Mouse (Mus musculus): ENCODE measurements around the gene Tsc22d1.
A peak's percentile ranks its signal among the peaks of the same experiment; 100 is the strongest.

Gene Tsc22d1

DNA sequence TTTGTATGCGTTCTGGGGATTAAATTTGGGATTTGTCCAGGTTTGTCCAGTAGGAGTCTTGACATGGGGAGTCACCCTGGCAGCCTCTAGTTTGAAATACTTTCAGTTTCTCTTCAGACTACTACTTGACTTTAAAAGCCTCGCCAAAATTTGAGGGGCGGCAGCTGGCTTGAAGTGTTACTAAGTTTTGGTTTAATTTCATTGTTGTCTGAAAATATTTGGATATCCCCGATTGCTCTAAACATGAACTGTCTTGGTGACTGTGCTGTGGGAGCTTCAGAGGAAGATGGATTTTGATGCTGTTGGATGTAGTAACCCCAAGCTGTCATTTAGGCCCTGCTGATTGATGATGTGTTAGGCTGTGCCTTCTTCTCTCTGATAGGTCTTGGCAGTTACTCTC is 34.2 kb downstream of the Tsc22d1 start:
- DNase-seq = no peak

DNA sequence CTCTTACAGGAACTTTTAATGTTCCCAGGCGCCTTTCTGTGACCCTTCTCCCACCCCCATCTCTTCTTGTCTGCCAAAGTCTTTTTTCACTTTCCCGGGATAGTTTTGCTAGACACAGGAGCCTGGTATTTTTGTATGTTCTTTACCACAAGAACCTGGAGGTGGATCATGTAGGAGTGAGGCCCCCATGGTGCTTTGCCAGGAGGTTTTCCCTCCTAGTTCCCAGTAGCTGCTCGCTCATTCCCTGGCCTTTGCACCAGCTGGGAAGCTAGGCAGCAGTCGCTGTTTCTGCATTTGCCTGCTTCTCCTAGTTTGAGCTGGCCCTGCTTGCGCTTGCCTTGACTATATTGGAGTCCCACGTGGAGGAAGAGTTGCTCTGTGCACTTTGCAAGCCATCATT is 36.2 kb downstream of the Tsc22d1 start:
- DNase-seq = no peak

DNA sequence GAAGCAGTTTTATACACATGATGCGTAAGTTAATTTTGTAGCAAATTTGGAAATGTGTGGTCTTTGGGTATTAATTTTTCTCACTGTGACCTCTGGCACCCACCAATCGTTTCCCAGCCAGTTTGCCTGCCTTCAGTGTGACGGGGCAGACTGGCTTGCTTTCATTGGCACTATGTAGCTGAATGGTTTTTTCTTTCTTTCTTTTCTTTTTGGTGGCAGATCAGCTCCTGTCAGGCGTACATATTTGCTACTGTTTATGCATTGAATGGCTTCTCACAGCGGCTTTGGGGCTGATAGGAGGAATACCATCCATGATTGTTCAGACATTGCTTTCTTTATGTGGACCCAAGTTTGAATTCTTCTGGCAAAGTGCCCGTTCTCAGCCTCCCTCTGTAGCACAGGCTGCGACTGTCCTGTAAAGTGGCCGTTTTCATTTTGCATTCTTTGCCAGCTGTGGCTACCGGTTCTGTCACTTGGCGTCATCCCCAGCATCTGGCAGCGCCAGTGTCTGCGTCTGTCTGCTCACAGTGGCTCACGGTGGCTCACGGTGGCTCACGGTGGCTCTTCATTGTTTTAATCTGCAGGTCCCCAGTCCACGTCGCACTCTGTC is 38.1 kb downstream of the Tsc22d1 start:
- DNase-seq = no peak

DNA sequence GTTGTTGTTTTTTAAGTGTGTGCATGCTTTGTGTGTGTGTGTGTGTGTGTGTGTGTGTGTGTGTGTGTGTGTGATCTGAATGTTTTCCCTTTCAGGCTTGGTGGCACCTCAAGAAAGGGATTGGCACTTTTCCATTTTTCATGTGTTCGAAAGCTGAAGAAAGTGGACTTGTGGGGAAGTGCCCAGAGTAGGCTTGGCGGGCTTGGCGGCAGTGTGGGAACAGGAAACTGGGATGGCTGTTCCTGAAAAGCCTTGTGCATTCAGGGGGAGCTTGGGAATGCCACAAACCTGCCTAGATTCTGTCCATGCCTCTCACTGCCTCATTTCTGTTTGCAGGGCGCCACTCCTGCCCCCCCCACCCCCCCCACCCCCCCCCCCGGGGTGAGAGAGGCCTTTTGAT is 39.9 kb downstream of the Tsc22d1 start:
- DNase-seq = no peak

DNA sequence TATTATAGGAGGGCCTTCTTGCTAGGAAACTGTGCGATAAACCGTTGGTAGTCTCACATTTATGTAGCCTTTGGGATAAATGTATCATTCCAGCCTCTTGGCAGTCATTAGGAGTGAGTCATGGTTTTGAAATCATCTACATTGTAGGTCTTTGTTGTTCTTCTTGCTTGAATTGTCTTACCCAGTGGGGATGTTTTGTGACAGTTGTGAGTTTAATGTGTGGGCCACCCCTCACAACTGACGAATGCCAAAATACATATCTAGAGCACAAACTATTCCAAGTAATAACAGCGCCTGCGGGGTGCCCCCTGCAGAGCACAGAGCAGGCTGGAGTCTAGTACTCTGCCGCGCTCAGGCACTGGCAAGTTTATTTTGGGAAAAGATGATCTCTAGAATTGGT is 40.4 kb downstream of the Tsc22d1 start:
- DNase-seq = no peak

DNA sequence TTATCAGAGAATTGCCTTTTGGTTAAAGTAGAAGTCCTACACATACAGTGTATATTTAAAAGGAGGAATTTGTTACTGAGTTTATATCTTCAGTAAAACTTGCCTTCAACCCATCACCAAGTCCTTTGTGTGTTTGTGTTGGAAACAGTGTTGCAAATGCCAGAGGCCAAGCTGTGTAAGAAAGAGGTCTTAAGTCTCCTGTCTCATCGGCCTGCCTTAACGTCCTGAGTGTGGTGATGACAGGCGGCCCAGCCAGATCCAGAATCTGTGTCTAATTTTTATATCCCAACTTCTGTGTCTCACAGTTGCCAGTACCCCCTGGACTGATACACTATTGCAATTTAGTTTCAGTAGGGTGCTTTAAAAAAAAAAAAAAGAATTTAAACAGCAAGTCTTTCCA is 42.9 kb downstream of the Tsc22d1 start:
- DNase-seq = no peak

DNA sequence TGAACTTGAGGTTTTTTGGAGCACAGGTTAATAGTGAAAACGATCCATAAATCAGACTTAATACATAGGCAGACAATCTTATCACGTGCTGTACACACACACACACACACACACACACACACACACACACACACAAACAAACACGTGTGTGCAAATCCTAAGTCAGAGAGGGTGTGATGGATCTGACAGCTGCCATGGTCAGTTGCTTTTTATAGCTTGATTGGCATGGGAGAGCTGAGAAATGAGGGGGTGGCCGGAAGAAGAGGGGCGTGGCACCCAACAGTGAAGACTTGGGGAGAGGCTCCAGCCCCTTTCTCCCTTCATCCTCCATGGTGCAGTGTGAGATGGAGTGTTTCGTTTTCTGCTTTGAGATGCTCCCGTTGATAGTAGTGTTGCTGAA is 45.4 kb downstream of the Tsc22d1 start:
- DNase-seq = no peak

DNA sequence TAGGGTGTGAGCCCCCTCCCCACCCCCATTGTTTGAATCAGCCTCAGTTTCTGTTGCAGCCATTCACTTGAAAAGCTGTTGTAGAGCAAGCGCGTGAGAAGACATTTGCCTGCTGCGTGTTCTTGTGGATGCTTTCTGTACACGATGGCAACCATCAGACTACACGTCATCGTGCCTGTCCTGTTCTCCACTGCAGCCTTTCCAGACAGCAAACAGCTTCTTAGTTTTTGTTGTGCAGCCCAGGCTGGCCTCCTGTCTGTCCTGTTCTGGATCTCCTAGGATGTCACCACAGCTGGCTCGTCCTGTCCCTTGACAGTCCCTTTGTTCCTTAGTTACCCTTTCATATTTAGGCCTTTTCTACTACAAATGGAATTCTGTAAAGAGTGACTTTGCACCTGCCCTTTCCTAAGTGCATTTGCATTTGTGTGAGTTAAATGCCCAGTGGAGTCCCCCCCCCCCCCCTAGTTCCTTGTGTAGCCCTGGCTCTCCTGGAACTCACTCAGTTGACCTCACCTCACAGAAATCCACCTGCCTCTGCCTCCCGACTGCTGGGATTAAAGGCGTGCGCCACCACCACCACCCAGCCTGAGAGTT is 46.5 kb downstream of the Tsc22d1 start:
- no peak for DNase-seq

DNA sequence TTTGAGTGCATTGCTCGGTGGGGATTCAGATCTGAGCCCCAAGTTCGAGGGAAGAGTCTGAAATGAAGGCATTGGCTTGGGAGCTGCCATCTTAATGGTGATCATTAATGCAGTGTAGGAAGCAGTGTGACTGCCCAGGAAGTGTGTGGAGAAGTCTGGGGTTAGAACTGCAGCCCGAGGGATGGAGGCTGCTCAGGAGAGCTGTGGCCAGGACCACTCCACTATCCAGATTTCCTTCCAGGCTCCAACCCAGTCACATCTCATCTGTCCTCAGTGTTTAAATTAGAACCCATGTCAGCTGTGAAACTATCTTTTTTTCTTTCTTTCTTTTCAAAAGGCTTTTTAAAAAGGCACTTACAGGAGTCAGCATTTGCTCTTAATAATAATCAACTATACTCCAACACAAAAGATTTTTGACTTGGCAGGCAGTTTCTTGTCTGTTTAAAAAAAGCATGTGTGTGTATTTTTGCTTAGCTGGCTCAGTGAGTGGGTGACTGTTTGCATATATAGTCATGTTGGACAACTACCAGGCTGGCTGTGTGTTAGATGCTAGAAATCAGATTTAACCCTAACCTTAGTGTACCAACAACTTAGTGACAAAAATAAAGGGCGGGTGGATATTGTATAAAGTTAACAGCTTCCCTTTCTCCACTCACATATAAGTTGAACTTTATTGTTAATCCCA is 48.8 kb downstream of the Tsc22d1 start:
- DNase-seq = no peak

DNA sequence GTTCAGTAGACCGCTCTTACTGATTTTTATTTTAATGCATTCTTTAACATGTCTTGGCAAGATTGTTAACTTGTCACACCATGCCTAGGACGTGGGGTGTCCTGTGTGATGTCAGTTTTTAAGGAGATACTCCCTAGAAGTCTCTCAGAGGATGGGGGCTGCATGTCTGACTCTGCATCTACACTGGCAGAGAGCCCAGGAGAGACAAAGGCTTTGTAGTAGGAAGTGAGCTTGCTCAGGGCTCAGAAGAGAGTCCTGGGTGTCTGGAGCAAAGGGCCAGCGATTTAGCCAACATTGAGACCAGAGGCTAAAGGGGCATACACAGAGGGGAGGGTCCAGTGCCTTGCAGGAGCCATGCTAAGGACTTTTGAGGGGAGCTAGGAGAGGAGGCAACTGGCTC is 50.2 kb downstream of the Tsc22d1 start:
- no peak for DNase-seq

DNA sequence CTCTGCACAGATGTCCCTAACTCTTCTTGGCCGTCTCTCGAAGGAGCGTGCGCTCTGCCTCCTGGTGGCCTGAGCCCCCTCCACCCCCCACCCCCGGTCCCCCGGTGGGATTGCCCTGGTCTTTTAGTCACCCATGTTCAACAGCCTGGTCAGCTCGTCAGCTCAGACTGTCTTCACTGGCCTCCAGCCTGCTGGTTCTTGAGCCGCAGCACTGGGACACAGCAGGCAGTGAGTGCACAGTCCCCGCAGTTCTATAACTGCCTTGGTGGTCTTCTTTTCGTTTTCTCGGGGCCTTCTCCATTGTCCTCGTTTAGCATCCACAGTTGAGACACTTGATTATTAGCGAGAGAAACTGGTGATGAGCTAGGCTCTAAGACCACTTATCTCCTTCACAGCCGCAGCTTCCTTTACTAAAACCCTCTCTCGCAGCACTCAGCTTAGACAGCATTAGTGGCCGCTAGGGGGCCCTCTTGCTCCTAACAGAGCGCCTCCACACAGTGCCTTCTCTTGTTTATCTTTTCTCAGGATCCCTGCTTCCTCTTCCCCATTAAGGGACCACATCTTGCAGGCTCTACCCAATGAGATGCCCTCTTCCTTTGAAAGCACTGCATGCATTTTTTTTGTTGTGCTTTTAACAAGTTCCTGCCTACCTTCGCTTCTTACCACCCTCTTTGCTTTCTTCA is 52.0 kb downstream of the Tsc22d1 start:
- peak; percentile 63 for DNase-seq

DNA sequence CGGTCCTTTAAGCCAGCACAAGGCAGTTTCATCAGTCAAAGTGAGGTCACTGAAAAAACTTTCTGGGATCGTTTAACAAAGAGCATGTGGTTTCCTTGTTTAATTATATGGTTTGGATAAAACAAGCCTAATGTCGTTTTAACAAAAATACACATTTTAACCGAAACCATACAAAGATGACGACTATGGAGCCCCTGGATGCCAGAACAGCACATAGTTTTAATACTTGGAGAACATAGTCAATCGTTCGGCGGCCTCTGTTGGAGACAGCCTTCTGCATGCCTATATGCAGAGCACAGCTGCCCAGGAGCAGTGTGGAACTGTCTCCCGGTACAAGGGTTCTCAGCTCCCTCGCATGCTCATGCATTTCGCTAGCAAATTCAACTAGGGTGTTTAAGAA is 53.2 kb downstream of the Tsc22d1 start:
- DNase-seq = no peak

DNA sequence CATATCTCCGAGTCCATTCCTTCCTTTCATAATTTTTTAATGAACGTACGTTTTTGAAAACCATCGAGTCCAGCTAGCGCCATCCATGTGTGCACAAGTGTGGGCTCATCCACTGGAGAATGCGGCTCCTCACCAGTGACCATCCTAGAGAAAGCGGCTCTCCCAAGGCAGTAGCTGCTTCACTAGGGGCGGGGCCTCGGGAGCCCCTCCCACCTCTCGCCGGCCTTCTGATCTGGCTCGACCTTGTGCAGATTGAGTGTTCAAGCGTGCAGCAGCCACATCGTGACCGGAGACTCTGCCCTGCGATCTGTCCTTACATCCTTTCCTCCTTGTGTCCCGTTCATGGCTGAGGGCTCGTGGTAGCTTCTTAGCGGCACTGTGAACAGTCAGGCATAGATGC is 56.5 kb downstream of the Tsc22d1 start:
- DNase-seq = no peak

DNA sequence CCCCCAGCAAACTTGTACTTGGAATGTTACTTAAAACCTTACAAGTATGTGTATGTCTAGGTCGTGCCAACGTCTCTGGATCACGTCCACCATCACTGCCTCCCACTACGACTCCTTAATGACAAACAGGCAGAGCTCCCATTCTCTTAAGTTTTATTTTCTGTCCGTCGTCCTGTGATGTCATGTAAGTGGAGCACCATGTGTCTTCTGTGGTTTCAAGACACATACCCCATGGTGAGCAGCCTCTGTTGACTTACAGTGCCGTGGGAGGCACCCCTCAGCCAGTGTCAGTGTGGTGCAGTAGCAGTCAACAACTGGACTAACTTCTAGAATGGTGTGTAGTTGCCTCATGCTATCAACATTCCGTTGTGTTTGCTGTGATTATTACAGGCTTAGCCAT is 57.7 kb downstream of the Tsc22d1 start:
- no peak for DNase-seq

DNA sequence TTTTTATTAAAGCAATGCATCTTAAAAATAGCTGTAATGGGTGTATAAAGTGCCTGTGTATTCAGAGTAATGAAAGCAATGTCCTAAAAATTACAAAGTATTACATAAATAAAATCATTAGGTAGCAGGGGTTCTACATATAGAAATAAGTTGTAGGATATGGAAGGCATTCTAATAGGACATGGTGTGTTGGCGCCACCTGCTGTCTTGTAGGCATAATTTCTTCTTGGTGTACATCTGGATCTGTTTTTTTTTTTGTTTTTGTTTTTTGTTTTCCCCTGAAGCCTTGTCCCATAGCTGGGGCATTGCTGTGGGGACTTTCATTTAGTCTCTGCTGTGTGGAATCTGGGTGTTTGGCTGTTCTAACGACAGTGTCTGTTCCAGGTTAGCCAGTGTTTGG is 58.6 kb downstream of the Tsc22d1 start:
- peak; percentile 38 for DNase-seq

DNA sequence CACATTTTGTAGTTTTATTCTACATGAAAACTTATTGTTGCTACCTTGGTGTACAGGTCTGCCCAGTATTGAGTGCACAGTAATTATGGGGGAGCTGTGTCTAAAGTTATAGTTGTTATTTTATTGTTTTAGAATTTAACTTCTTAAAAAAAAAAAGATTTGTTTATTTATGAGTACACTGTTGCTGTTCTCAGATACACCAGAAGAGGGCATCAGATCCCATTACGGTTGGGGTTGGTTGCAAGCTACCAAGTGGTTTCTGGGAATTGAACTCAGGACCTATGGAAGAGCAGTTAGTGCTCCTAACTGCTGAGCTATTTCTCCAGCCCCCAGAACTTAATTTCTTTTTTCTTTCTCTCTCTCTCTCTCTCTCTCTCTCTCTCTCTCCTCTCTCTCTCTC is 59.4 kb downstream of the Tsc22d1 start:
- no peak for DNase-seq

DNA sequence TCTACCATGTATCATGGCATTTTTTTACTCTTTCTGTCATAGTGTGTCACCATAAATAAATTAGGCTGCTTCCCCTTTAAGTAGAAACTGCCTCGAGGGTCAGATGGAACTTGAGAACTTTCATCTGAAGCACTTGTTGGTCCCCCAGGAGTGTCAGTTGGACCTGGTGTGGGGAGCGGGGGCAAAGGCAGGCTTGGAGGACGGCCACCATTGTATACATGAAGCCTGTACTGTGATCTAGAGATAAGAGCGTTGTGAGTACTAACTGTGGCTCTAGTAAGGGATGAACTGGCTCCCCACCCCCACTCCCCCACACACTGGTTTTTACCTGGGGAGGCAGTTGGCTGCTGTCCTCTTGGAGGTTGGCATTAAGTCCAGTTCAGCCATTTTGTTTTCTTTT is 62.0 kb downstream of the Tsc22d1 start:
- DNase-seq = no peak

DNA sequence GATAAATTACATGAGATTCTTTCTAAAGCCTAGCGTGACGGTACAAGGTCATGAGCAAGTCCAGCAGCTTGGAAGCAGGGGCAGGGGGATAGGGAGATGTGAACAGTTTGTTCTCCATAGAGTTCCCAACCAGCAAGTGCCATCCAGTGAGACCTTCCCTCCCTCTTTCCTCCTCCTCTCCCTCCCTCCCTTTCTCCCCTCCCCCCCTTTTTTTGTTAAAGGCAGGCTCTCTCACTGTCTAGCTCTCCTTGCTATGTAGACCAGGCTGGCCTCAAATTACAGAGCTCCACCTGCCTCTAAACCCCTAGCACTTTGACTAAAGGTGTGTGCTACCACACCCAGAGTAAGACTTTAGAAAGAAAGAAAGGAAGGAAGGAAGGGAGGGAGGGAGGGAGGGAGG is 63.3 kb downstream of the Tsc22d1 start:
- no peak for DNase-seq

DNA sequence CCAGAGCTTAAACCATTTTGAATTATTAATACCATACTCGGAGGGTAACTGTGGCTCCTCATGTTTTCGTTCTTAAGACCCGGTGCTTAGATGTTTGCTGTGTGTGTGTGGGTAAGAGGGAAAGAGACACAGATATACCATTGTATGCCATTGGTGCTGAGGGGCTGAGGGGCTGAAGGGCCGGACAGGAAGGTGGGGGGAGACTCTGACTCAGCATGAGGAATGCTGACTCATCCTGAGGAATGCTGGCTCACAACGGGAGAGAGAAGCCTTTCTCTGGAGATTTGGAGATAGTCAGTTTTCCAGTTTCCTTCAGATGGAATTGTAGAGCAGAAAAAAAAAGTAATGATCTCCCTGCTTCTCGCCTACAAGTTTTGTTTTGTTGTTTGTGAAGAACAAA is 63.9 kb downstream of the Tsc22d1 start:
- no peak for DNase-seq

DNA sequence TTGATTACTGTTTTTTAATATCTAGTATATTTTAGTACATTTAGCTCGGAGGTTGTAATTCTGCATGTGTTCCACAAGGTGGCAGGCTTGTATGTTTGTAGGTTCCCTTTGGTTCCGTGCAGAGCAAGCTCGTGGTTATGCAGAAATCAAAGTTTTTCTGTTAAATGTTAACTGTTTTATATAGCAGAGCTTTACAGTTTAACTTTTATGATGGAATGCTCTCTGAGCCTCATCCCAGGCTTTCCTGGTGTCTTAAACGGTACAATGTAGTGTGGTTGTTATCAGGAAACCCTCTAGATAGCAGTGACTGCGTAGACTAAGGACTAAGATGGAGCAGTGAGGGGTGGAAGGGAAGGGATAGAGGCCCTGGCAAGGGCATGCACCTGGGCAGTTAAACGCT is 65.1 kb downstream of the Tsc22d1 start:
- DNase-seq = no peak

DNA sequence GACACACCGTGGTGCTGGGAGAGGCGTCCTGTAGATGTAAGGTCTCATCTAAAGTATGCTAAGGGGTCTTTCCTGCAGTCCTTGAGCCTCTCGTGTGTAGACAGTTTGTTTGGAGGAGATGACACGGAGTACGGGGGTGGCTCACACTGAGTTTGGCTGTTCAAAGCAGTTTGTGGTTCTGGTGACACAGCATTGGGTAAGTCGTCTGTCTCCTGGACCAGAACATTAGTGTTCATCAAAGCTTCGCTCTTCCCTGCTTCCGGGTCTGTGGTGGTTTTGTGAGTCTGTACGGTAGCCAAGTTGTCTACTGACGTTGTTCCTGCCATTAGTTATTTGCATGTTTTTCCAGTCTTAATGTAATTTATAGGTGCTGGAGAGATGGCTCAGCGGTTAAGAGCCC is 65.7 kb downstream of the Tsc22d1 start:
- DNase-seq = no peak

DNA sequence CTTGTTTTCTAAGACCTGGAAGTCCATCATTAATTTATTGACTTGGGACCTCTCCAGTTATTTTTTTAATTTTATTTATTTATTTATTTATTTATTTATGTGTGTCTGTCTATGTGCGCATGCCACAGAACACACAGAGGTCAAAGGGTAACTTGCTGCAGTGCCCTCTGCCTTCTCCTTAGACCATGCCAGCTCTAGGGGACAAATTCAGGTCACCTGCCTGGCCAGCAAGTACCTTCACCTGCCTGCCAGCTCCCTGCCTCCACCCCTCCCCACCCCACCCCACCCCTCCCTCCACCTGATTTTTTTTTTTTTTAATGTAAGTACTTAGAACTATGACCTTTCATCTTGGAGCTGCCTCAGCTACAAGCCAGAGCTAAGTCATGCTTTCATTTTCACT is 68.9 kb downstream of the Tsc22d1 start:
- no peak for DNase-seq

DNA sequence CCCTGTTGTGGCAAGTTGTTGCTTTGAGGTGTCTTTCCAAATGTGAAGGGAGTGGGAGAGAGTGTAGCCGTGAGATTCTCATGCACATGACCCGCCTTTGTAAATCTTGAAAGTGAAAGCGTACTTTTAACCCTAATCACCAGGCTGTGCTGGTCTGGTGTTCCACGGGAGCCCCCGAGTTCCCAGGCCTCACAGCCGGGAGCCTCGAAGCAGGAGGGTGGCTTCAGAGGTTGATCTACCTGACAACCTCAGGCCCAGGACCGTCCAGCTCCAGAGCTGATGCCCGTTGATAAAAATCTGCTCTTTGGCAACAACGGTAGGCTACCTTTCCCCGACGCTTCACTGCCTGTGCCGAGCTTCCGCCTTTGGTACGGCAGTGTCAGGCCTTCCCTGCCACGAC is 72.8 kb downstream of the Tsc22d1 start:
- DNase-seq = no peak
